Mouse (Mus musculus): Measurements from ENCODE around the gene Tmem110. TPM values are rescaled to one million over a fixed set of nuclear protein-coding genes. Genes with fewer than 3 reads are reported as not detected.

The Tmem110 gene
- total RNA-seq (2014; rRNA removed) = 3.7 and 4.1 TPM in 2 replicates
- polyA plus RNA-seq (2012; rRNA removed) = 7.5 and 8.2 TPM in 2 replicates

GRCm38 (mm10) chr14:30825476-30826131, at the start of gene Tmem110:
Gene Tmem110 (plus strand): TSS chr14:30825590.
- Histone ChIP-seq H3K27me3 (ENCODE audit: control insufficient read depth, insufficient read depth, low read length) (no peaks in the 10 kb centered on the region), H3K4me1 (ENCODE audit: control insufficient read depth, insufficient read depth, low read length) (peaks cover 14% of the 10 kb centered on the region), H3K9ac (ENCODE audit: low read depth, low read length) (peak within 1 kb of the TSS; percentile 95), H3K36me3 (ENCODE audit: control insufficient read depth, insufficient read depth, low read length) (no peaks in the 10 kb centered on the region), H3K27ac (replicated peaks; ENCODE audit: insufficient read depth, low read depth, low read length) (peak within 1 kb of the TSS; percentile 32; the same call in 1 of the 2 replicates), H3K4me3 (ENCODE audit: insufficient read depth, low read depth, low read length) (peak within 1 kb of the TSS; percentile 96), H3K79me2 (ENCODE audit: control insufficient read depth, insufficient read depth, low read length) (peaks cover 14% of the 10 kb centered on the region)
- under 1% methylated on average over 68 of the region's 68 CpGs for WGBS
- DNase-seq (ENCODE audit: extremely low read depth, low read depth, low spot score) = peak; percentile 67
- TF ChIP-seq POLR2A (IDR thresholded peaks at IDR 0.05; ENCODE audit: extremely low read depth, insufficient read depth, low read length) (no peak), CTCF (IDR thresholded peaks at IDR 0.05; ENCODE audit: low read depth, low read length) (no peak; the same call in none of the 2 replicates)

DNA sequence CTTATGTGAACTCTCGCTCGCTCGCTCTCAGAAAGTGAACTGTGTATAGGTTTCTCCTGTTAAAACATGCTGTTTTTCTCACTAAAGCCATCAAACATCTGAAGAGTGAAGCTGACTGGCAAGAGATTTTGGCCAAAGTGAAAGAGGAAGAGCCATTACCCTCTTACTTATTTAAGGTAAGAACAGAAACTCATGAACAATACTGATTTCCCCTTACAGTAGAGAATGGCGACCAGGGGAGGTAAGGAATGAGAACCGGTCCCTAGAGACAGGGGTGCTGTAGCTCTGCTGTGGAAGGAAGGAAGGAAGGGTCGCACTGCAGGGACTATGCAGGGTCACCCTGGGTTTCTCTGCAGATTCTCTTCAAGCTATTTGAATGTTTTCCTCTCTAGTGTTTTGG, 40.8 kb upstream of the Tmem110 start:
- Histone ChIP-seq H3K27me3 (ENCODE audit: control insufficient read depth, insufficient read depth, low read length) (no peaks in the 10 kb centered on the region), H3K4me3 (ENCODE audit: insufficient read depth, low read depth, low read length) (no peak overlapping the region), H3K79me2 (ENCODE audit: control insufficient read depth, insufficient read depth, low read length) (no peaks in the 10 kb centered on the region), H3K36me3 (ENCODE audit: control insufficient read depth, insufficient read depth, low read length) (peaks cover 36% of the 10 kb centered on the region), H3K4me1 (ENCODE audit: control insufficient read depth, insufficient read depth, low read length) (no peaks in the 10 kb centered on the region), H3K9ac (ENCODE audit: low read depth, low read length) (no peak overlapping the region), H3K27ac (replicated peaks; ENCODE audit: insufficient read depth, low read depth, low read length) (no peak overlapping the region)
- 93% methylated on average over 6 of the region's 6 CpGs for WGBS
- no peak for DNase-seq (ENCODE audit: extremely low read depth, low read depth, low spot score)
- TF ChIP-seq POLR2A (IDR thresholded peaks at IDR 0.05; ENCODE audit: extremely low read depth, insufficient read depth, low read length) (no peak), CTCF (IDR thresholded peaks at IDR 0.05; ENCODE audit: low read depth, low read length) (no peak)

GRCm38 (mm10) chr14:30789471-30789870, 35.9 kb upstream of the Tmem110 start:
- Histone ChIP-seq H3K27ac (replicated peaks; ENCODE audit: insufficient read depth, low read depth, low read length) (no peak overlapping the region), H3K79me2 (ENCODE audit: control insufficient read depth, insufficient read depth, low read length) (no peaks in the 10 kb centered on the region), H3K4me1 (ENCODE audit: control insufficient read depth, insufficient read depth, low read length) (no peaks in the 10 kb centered on the region), H3K27me3 (ENCODE audit: control insufficient read depth, insufficient read depth, low read length) (no peaks in the 10 kb centered on the region), H3K4me3 (ENCODE audit: insufficient read depth, low read depth, low read length) (no peak overlapping the region), H3K36me3 (ENCODE audit: control insufficient read depth, insufficient read depth, low read length) (peaks cover 34% of the 10 kb centered on the region), H3K9ac (ENCODE audit: low read depth, low read length) (no peak overlapping the region)
- no peak for DNase-seq (ENCODE audit: extremely low read depth, low read depth, low spot score)
- WGBS = 70% methylated on average over 1 of the region's 1 CpGs
- TF ChIP-seq POLR2A (IDR thresholded peaks at IDR 0.05; ENCODE audit: extremely low read depth, insufficient read depth, low read length) (no peak), CTCF (IDR thresholded peaks at IDR 0.05; ENCODE audit: low read depth, low read length) (no peak)

- WGBS = 84% methylated on average over 3 of the region's 3 CpGs
- no peak overlapping the region for H3K9ac ChIP-seq (ENCODE audit: low read depth, low read length)
- DNase-seq (ENCODE audit: extremely low read depth, low read depth, low spot score) = no peak
- no peak overlapping the region for H3K27ac ChIP-seq (replicated peaks; ENCODE audit: insufficient read depth, low read depth, low read length)
- no peak overlapping the region for H3K4me3 ChIP-seq (ENCODE audit: insufficient read depth, low read depth, low read length)
- no peak for TF ChIP-seq CTCF (IDR thresholded peaks at IDR 0.05; ENCODE audit: low read depth, low read length)
- no peak for TF ChIP-seq POLR2A (IDR thresholded peaks at IDR 0.05; ENCODE audit: extremely low read depth, insufficient read depth, low read length)
- H3K27me3 ChIP-seq (ENCODE audit: control insufficient read depth, insufficient read depth, low read length) = no peaks in the 10 kb centered on the region
- H3K36me3 ChIP-seq (ENCODE audit: control insufficient read depth, insufficient read depth, low read length) = peaks cover 24% of the 10 kb centered on the region
- no peaks in the 10 kb centered on the region for H3K79me2 ChIP-seq (ENCODE audit: control insufficient read depth, insufficient read depth, low read length)
- no peaks in the 10 kb centered on the region for H3K4me1 ChIP-seq (ENCODE audit: control insufficient read depth, insufficient read depth, low read length)
Observed at GRCm38 (mm10) chr14:30792871-30793270, 32.5 kb upstream of the Tmem110 start.

DNA sequence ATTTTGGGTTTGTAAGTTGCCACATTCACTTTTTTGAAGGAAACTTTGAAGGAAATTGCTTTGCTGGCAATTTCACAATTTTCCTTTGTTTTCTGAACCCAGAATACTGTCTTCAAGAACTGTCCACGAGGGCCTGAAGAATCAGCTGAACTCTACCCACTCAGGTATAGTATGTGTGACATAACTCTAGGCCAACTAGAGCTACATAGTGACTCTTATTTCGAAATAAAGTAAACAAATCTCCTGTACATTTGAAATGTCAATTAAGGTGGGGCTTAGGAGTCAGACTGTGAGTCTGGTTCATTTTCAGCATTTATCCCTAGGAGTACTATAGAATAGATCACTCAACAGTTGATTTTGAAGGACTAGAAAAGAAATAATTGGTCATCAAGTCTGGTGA, 23.6 kb upstream of the Tmem110 start:
- H3K27me3 ChIP-seq (ENCODE audit: control insufficient read depth, insufficient read depth, low read length) = no peaks in the 10 kb centered on the region
- peaks cover 6% of the 10 kb centered on the region for H3K4me1 ChIP-seq (ENCODE audit: control insufficient read depth, insufficient read depth, low read length)
- H3K4me3 ChIP-seq (ENCODE audit: insufficient read depth, low read depth, low read length) = no peak overlapping the region
- H3K79me2 ChIP-seq (ENCODE audit: control insufficient read depth, insufficient read depth, low read length) = no peaks in the 10 kb centered on the region
- no peak for DNase-seq (ENCODE audit: extremely low read depth, low read depth, low spot score)
- peaks cover 38% of the 10 kb centered on the region for H3K36me3 ChIP-seq (ENCODE audit: control insufficient read depth, insufficient read depth, low read length)
- 48% methylated on average over 2 of the region's 2 CpGs for WGBS
- H3K9ac ChIP-seq (ENCODE audit: low read depth, low read length) = no peak overlapping the region
- no peak for TF ChIP-seq CTCF (IDR thresholded peaks at IDR 0.05; ENCODE audit: low read depth, low read length)
- no peak for TF ChIP-seq POLR2A (IDR thresholded peaks at IDR 0.05; ENCODE audit: extremely low read depth, insufficient read depth, low read length)
- no peak overlapping the region for H3K27ac ChIP-seq (replicated peaks; ENCODE audit: insufficient read depth, low read depth, low read length)

- Histone ChIP-seq H3K4me1 (ENCODE audit: control insufficient read depth, insufficient read depth, low read length) (peaks cover 3% of the 10 kb centered on the region), H3K9ac (ENCODE audit: low read depth, low read length) (no peak overlapping the region), H3K79me2 (ENCODE audit: control insufficient read depth, insufficient read depth, low read length) (peaks cover 7% of the 10 kb centered on the region), H3K36me3 (ENCODE audit: control insufficient read depth, insufficient read depth, low read length) (peaks cover 32% of the 10 kb centered on the region), H3K27me3 (ENCODE audit: control insufficient read depth, insufficient read depth, low read length) (no peaks in the 10 kb centered on the region), H3K4me3 (ENCODE audit: insufficient read depth, low read depth, low read length) (no peak overlapping the region), H3K27ac (replicated peaks; ENCODE audit: insufficient read depth, low read depth, low read length) (no peak overlapping the region)
- TF ChIP-seq POLR2A (IDR thresholded peaks at IDR 0.05; ENCODE audit: extremely low read depth, insufficient read depth, low read length) (no peak), CTCF (IDR thresholded peaks at IDR 0.05; ENCODE audit: low read depth, low read length) (no peak)
- WGBS = 45% methylated on average over 3 of the region's 3 CpGs
- DNase-seq (ENCODE audit: extremely low read depth, low read depth, low spot score) = peak; percentile 68
Observed at GRCm38 (mm10) chr14:30821136-30821535, 4.3 kb upstream of the Tmem110 start.

Data from liver, adult 2 months (tissue).